Mouse (Mus musculus) cerebellum, adult 11-12 months (tissue): ENCODE data around the gene Ap1s2.

Source experiments
- DNase-seq: peaks from one replicate; pipeline ENCODE4 v3.0.0; 2022

Ap1s2 gene

GRCm38 (mm10) chrX:163908337-163909250 lies at the start of gene Ap1s2:
Gene Ap1s2 (plus strand): TSS chrX:163909017.
- peak; percentile 98 for DNase-seq

- DNase-seq, result no peak
Measured at GRCm38 (mm10) chrX:163867711-163868379, 41.0 kb upstream of the Ap1s2 start.

GRCm38 (mm10) chrX:163868659-163869278 lies 40.0 kb upstream of the Ap1s2 start:
- DNase-seq, result no peak

GRCm38 (mm10) chrX:163875932-163876331 lies 32.9 kb upstream of the Ap1s2 start:
- no peak for DNase-seq

GRCm38 (mm10) chrX:163876636-163877035 lies 32.2 kb upstream of the Ap1s2 start:
- no peak for DNase-seq

GRCm38 (mm10) chrX:163879039-163879438 lies 29.8 kb upstream of the Ap1s2 start:
- DNase-seq, result no peak

- peak; percentile 8 for DNase-seq
Measured at GRCm38 (mm10) chrX:163879461-163879860, 29.4 kb upstream of the Ap1s2 start.

- no peak for DNase-seq
Measured at GRCm38 (mm10) chrX:163885539-163885981, 23.3 kb upstream of the Ap1s2 start.

GRCm38 (mm10) chrX:163897354-163897753 lies 11.5 kb upstream of the Ap1s2 start:
- no peak for DNase-seq

- DNase-seq, result no peak
Measured at GRCm38 (mm10) chrX:163899431-163900020, 9.3 kb upstream of the Ap1s2 start.

- no peak for DNase-seq
Measured at GRCm38 (mm10) chrX:163906861-163907260, 2.0 kb upstream of the Ap1s2 start.

GRCm38 (mm10) chrX:163908003-163908336 lies 847 bp upstream of the Ap1s2 start:
- DNase-seq, result no peak

GRCm38 (mm10) chrX:163909381-163909780 lies 564 bp downstream of the Ap1s2 start:
- peak; percentile 62 for DNase-seq

- DNase-seq, result no peak
Measured at GRCm38 (mm10) chrX:163912791-163913190, 4.0 kb downstream of the Ap1s2 start.

- no peak for DNase-seq
Measured at GRCm38 (mm10) chrX:163929550-163929949, 20.7 kb downstream of the Ap1s2 start.

GRCm38 (mm10) chrX:163934731-163935130 lies 25.9 kb downstream of the Ap1s2 start:
- no peak for DNase-seq

- DNase-seq, result no peak
Measured at GRCm38 (mm10) chrX:163938587-163938986, 29.8 kb downstream of the Ap1s2 start.

- no peak for DNase-seq
Measured at GRCm38 (mm10) chrX:163944381-163944780, 35.6 kb downstream of the Ap1s2 start.

GRCm38 (mm10) chrX:163951618-163952017 lies 42.8 kb downstream of the Ap1s2 start:
- no peak for DNase-seq

GRCm38 (mm10) chrX:163957381-163957780 lies 48.6 kb downstream of the Ap1s2 start:
- DNase-seq, result no peak

- DNase-seq, result peak; percentile 66
Measured at GRCm38 (mm10) chrX:163957803-163958466, 49.1 kb downstream of the Ap1s2 start.

GRCm38 (mm10) chrX:163958467-163958875 lies 49.7 kb downstream of the Ap1s2 start, which contains the start of gene Zrsr2:
Gene Zrsr2 (minus strand): TSS chrX:163958661.
- peak; percentile 82 for DNase-seq

- DNase-seq, result no peak
Measured at GRCm38 (mm10) chrX:163981092-163981491, 72.3 kb downstream of the Ap1s2 start.
